Mouse (Mus musculus) fibroblast of lung, adult 2 months (primary cell): ENCODE measurements around the gene Pms2.
A peak's percentile ranks its signal among the peaks of the same experiment; 100 is the strongest.

Experiments
- DNase-seq: peaks from one replicate; pipeline ENCODE4 v3.0.0-alpha.2; 2011; ENCODE audit warnings: low read depth

Pms2 gene

GRCm38 (mm10) chr5:143909417-143910400 lies at the start of gene Pms2, which contains the start of gene Aimp2:
TSS of gene Pms2 (plus strand) at chr5:143909964.
TSS of gene Aimp2 (minus strand) at chr5:143909847.
- DNase-seq = peak; percentile 98

GRCm38 (mm10) chr5:143871547-143872169 lies 38.1 kb upstream of the Pms2 start:
- DNase-seq = no peak

GRCm38 (mm10) chr5:143874571-143874970 lies 35.2 kb upstream of the Pms2 start:
- DNase-seq = no peak

DNA sequence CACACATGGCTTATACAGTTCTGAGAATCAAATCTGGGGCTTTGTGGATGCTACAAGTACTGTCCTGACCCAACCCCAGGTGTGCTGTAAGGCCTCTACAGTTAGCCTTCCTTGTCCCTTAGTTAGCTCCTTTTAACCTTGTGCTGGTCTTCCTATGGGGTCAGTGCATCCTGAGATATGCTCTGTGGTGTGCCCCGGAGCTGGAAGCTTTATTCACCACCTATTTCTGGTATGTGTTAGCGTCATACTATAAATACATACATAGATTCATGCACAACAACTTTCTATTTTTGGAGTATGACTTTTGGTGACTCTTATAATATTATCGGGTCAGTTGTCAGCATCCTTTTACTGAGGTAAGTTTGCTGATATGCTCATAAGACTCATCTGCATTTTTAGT lies 24.5 kb upstream of the Pms2 start:
- DNase-seq = no peak

DNA sequence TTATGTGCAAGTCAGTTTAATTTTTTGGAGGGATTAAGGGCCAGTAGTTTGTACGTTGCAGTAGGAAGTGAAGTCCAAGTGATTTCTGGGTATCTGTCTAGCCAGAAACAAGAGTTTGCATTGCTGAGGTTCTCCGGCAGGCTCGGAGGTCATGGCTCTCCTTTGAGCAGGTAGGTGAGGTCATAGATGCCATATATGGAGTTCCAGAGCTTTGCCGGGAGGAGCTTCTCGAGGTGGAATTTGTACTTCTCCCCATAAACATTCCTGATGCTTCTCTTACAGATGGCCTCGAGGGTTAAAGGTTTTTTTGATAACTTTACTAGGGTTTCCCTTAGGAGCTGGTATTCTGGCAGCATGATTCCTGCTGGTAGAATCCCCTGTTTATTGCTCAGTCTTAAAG lies 19.0 kb upstream of the Pms2 start:
- DNase-seq = no peak

GRCm38 (mm10) chr5:143892255-143892886 lies 17.4 kb upstream of the Pms2 start:
- DNase-seq = no peak

DNA sequence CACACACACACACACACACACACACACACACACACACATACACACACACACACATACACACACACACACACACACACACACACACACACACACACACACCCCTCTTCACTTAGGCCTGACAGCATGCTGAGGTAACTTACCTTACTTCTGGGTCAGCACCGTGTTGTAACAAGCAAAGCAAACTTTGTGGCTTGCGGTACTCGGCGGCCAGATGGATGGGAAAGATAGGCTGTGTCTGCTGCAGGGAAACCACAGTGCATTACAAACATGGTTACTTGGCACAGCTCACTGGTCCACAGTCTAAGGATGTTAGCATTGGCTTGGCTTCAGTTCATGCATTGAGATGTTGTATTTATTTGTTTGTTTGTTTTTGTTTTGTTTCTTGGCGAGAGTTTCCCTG lies 16.4 kb upstream of the Pms2 start:
- DNase-seq = no peak

DNA sequence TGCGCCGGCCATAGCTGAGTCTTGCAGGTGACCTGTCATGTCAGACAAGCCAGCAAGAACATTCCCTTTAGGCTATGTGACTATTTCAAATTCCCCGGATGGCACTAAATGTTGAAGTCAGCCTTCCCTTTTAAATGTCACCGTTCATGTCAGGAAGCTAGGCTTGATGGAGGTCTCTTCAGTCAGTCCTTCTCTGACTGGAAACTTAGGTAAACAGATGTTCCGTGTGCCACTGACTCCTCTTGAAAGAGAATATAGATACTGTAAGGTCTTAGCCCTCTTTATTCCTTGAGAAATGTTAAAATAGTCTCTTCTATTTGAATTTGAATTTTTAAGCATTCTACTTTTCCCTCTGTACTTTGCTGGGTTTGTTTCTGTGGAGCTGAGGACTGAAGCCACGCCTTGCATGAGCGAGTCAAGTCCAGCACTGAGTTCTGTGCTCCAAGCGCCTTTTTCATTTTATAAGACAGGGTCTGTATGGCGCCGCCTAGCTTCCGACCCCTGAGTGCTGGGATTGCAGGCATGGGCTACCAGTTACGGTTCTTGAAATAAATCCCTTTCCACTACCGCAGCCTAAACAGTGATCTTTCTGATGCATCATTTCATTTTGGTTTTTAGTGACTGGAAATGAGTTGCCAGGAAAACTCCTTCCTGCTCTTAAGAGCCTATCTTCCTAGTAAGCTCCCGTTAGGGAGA lies 12.0 kb upstream of the Pms2 start, which contains the start of gene Ankrd61:
Ankrd61 (minus strand) TSS at position 51 of the 696 bp plus-strand sequence.
- no peak for DNase-seq

GRCm38 (mm10) chr5:143902111-143902510 lies 7.7 kb upstream of the Pms2 start:
- DNase-seq = peak; percentile 31

DNA sequence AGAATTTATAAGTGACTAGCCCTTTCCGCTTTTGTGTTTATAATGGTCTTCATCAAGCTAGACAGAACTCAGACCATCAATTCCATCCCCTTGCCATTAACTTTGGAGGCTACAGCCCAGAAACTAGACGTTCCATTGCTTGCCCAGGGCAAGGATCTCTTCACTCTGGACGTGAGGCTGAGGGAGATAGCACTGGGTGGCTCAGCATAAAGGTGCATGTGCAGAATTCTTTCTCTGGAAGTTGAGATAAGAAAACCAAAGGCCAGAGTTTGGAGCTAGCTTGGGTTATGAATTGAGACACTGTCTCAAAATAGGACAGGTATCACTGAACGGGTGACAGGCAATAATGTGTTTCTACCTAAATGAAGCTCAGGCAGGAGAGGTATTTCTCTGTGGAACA lies 6.0 kb upstream of the Pms2 start:
- DNase-seq = no peak

GRCm38 (mm10) chr5:143906429-143906828 lies 3.3 kb upstream of the Pms2 start:
- no peak for DNase-seq

DNA sequence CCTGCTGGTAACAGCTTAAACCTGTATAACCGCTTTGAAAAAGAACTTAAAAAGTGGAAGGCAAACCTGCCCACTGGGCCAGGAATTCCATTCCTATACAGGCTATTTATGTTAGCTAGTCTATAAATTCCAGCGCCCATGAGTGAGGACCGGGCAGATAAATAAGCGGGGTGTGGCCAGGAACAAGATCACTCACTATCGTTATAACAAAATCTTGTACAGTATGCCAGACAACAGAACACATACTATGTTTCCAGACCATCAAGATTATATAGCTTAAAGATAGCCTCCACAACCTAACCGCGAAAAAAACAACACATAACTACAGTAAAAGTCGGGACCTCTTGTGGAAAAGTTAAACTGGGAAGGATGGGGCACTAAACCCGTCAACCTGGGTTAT lies 838 bp upstream of the Pms2 start:
- no peak for DNase-seq

DNA sequence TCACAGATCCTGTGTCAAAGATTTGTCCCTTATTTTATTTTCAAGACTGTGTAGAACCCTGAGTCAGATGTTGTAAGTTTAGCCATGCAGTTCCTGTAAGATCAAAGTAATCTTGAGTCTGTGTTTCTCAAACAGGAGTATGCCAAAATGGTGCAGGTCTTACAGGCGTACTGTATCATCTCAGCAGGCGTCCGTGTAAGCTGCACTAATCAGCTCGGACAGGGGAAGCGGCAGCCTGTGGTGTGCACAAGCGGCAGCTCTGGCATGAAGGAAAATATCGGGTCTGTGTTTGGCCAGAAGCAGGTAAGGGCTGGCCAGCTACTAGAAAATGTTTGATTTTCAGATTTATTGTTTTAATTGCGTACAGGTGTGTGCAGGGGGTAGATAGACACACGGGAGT lies 6.5 kb downstream of the Pms2 start:
- DNase-seq = no peak

GRCm38 (mm10) chr5:143917418-143917817 lies 7.7 kb downstream of the Pms2 start:
- DNase-seq = peak; percentile 61

DNA sequence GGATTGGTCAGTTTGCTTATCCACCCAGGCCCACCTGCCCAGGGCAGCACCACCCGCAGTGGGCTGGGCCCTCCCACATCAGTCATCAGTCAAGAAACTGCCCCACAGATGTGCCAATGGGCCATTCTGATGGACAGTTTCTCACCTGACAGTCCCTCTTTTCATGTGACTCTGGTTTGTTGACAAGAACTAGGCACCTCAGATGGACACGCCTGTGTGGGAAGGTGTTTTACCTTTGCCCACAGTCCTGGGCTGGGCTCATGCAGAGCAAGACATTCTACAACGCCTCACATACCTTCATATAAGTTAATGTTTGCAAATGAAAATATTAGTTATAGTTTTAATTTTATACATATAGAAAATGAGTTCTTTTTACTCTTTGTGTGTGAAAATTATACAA lies 8.4 kb downstream of the Pms2 start:
- no peak for DNase-seq

DNA sequence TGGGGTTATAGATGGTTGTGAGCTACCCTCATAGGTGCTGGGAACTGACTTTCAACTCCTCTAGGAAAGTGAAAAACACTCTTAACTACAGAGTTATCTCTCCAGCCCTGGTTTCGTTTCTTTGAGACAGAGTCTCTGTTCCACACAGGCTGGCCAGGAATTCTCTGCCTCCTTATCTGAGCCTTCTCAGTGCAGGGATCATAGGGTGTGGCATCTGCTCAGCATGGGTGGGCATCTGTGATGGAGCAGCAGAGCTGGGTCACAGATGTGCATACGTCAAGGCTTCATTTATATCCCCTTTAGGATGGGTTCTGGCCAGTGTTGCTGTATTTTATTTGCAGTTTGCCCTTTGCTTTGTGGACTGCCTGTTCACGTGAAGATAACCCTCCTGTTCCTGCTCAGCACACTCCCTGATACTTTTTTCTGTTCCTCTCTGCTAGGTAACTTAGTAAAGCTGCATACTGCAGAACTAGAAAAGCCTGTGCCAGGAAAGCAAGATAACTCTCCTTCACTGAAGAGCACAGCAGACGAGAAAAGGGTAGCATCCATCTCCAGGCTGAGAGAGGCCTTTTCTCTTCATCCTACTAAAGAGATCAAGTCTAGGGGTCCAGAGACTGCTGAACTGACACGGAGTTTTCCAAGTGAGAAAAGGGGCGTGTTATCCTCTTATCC lies 15.2 kb downstream of the Pms2 start:
- DNase-seq = no peak

- DNase-seq = no peak
These were observed 18.1 kb downstream of the Pms2 start, which contains the start of gene Gm42421 for GRCm38 (mm10) chr5:143927875-143928274. TSS of gene Gm42421 (plus strand) at chr5:143928175.

- DNase-seq = no peak
These were observed 19.5 kb downstream of the Pms2 start for GRCm38 (mm10) chr5:143929291-143929690.

DNA sequence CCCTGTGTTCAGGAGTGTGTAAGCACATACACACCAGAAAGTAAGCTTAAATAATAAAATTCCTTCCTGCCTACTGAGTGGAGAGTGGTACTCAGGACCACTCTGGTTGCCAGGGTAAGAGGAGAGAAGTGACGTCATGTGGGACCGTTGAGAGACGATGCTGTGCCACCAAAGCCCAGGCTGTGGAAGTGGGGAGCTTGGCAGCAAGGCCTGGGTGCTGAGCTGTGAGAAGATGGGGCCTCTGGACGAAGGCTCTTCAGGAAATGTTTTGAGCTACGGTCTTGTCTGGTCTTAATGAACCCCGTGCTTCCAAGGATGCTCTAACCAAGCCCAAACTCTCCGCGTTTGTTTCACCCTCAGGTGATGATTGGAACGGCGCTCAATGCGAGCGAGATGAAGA lies 20.9 kb downstream of the Pms2 start:
- DNase-seq = no peak

DNA sequence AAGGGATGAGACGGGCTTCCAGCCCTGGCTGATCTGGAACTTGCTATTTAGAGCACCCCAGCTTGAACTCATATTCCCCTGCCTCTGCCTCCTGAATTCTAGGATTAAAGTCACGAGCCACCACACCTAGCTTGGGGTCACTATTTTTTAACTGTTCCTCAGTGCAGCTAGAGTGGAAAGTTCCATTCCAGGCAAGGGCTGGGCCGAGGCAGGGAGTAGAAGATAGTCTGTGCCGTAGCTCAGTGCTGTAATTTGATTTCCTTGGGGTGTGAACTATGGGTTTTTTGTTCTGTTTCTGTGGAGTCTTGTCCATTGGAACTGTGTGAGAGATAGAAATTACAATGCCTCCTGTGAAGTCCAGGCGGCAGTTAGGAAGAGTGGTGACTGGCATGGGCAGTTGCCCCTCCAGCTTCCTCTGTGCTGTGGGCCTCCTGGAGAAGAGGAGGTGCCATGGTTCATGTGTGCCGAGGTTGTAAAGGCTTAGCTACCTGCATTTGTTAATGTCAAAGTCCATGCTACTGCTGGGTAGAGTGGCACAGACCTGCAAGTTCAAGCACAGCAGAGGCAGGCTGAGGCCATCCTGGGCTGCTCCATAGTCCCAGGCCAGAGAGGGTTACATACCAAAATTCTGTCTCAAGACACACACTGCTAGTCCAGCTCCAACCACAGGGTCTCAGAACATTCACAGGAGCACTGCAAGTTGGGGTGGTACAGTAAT lies 22.3 kb downstream of the Pms2 start:
- DNase-seq = no peak

DNA sequence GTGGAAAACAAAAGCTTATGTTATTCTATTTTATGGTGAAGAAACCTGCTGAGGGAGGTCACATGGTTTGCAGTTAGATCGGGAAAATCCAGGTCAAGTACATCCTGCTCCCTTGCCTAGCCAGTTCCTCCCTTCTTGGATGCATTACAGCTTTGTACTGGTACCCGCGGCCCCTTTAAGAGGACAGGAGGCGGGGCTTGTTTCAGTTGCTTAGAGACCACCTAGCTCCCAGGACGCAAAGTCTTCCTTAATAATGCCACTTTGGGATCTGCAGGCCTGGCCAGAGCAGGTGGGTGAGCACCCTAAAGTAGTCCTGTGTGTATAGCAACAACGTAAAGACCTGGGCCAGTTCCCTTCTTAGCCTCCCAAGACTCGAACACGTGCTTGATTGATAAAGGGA lies 23.1 kb downstream of the Pms2 start, which contains the start of gene Rsph10b:
Rsph10b (plus strand) TSS at position 205 of the 400 bp plus-strand sequence.
- DNase-seq = no peak
